In genomic region chr8:84976031-84976762, GRCm38 (mm10) we compare ENCODE assay signal across 8 mouse cellular contexts. TPM values are rescaled to one million over a fixed set of nuclear protein-coding genes. Genes with fewer than 3 reads are reported as not detected.
A peak's percentile ranks its signal among the peaks of the same experiment; 100 is the strongest.
DNase-seq lines count a peak whose midpoint lies in the region; ATAC-seq and TF ChIP-seq lines count a peak whose summit lies in the region.

No protein-coding gene starts in this region.

- peak; percentile 42 for TF ChIP-seq CTCF in liver, embryonic 14.5 days (IDR thresholded peaks at IDR 0.05; ENCODE audit: low read depth)

- peak; percentile 94 for DNase-seq in CD8-positive naive resting alpha-beta T cell, adult 2 months (ENCODE audit: low read depth in 2 of 2, low spot score in 2 of 2)
- DNase-seq in c-Kit-positive CD71-positive TER-119-negative erythroid progenitor cells, embryonic 14.5 days (ENCODE audit: low read depth), result peak; percentile 95
- peak; percentile 97 for DNase-seq in forebrain, embryonic 11.5 days (ENCODE audit: low spot score)
- DNase-seq in kidney, postnatal 25 days, result peak; percentile 97
- DNase-seq in liver, embryonic 14.5 days (ENCODE audit: low read depth in 3 of 3, low spot score in 3 of 3), result peak; percentile 87 to 96 (median 90)
- DNase-seq in neural tube, embryonic 10.5 days (ENCODE audit: extremely low spot score, low spot score), result peak; percentile 94

- H3K4me1 ChIP-seq in forebrain, embryonic 11.5 days (replicated peaks; ENCODE audit: control insufficient read depth, insufficient read depth, low read length), result peaks cover 32% of the 10 kb centered on the region
- peaks cover 41% of the 10 kb centered on the region for H3K4me1 ChIP-seq in heart, embryonic 16.5 days (ENCODE audit: control insufficient read depth, insufficient read depth, low read length)
- peaks cover 53 to 57% of the 10 kb centered on the region in 2 experiments for H3K4me1 ChIP-seq in liver, embryonic 14.5 days (replicated peaks; ENCODE audit: control insufficient read depth in 2 of 2, insufficient read depth in 2 of 2, low read length in 1 of 2)
- peaks cover 38% of the 10 kb centered on the region for H3K4me1 ChIP-seq in stomach, embryonic 16.5 days (ENCODE audit: control insufficient read depth, insufficient read depth, low read length)

- peak overlapping the region; percentile 40 for H3K4me3 ChIP-seq in forebrain, embryonic 11.5 days (ENCODE audit: low read depth, low read length)
- peak overlapping the region; percentile 73 for H3K4me3 ChIP-seq in heart, embryonic 16.5 days (ENCODE audit: low read length)
- peak overlapping the region; percentile 72 to 89 for H3K4me3 ChIP-seq in liver, embryonic 14.5 days (ENCODE audit: insufficient read depth in 1 of 2, low read depth in 2 of 2, low read length in 2 of 2)
- peak overlapping the region; percentile 72 for H3K4me3 ChIP-seq in stomach, embryonic 16.5 days (replicated peaks; ENCODE audit: low read length)

- peaks cover 38% of the 10 kb centered on the region for H3K27me3 ChIP-seq in forebrain, embryonic 11.5 days (ENCODE audit: control insufficient read depth, insufficient read depth, low read length)
- H3K27me3 ChIP-seq in heart, embryonic 16.5 days (ENCODE audit: control insufficient read depth, insufficient read depth, low read length), result no peaks in the 10 kb centered on the region
- H3K27me3 ChIP-seq in liver, embryonic 14.5 days (ENCODE audit: control insufficient read depth, insufficient read depth, low read length), result no peaks in the 10 kb centered on the region
- no peaks in the 10 kb centered on the region for H3K27me3 ChIP-seq in stomach, embryonic 16.5 days (ENCODE audit: control insufficient read depth, insufficient read depth, low read length)

- H3K4me2 ChIP-seq in forebrain, embryonic 11.5 days (ENCODE audit: low read depth, low read length, severe bottlenecking), result peak overlapping the region; percentile 97
- H3K4me2 ChIP-seq in heart, embryonic 16.5 days (ENCODE audit: low read depth, low read length), result peak overlapping the region; percentile 97
- H3K4me2 ChIP-seq in liver, embryonic 14.5 days (ENCODE audit: low read depth), result peak overlapping the region; percentile 95
- peak overlapping the region; percentile 90 for H3K4me2 ChIP-seq in stomach, embryonic 16.5 days (ENCODE audit: low read depth, low read length)

- peak; percentile 87 for ATAC-seq in forebrain, embryonic 11.5 days (replicated peaks; ENCODE audit: low FRiP score)
- ATAC-seq in heart, embryonic 16.5 days (replicated peaks; ENCODE audit: extremely low read depth, insufficient read depth, low FRiP score), result peak; percentile 81
- peak; percentile 77 for ATAC-seq in liver, embryonic 14.5 days (ENCODE audit: insufficient read depth)
- ATAC-seq in stomach, embryonic 16.5 days (ENCODE audit: insufficient read depth, low FRiP score), result peak; percentile 69

- no peaks in the 10 kb centered on the region for H3K9me3 ChIP-seq in forebrain, embryonic 11.5 days (ENCODE audit: control insufficient read depth, low read length)
- no peaks in the 10 kb centered on the region for H3K9me3 ChIP-seq in heart, embryonic 16.5 days (replicated peaks; ENCODE audit: control insufficient read depth, low read length)
- no peaks in the 10 kb centered on the region for H3K9me3 ChIP-seq in liver, embryonic 14.5 days (ENCODE audit: control insufficient read depth, low read length)
- H3K9me3 ChIP-seq in stomach, embryonic 16.5 days (replicated peaks; ENCODE audit: control insufficient read depth, low read length), result no peaks in the 10 kb centered on the region

- no peak for TF ChIP-seq EP300 in liver, embryonic 14.5 days (IDR thresholded peaks at IDR 0.05; ENCODE audit: low read depth)

- peaks cover 11% of the 10 kb centered on the region; the same call in 1 of the 2 replicates for H3K36me3 ChIP-seq in forebrain, embryonic 11.5 days (ENCODE audit: control insufficient read depth, insufficient read depth, low read length)
- peaks cover 14% of the 10 kb centered on the region for H3K36me3 ChIP-seq in heart, embryonic 16.5 days (ENCODE audit: control insufficient read depth, insufficient read depth)
- H3K36me3 ChIP-seq in liver, embryonic 14.5 days (replicated peaks; ENCODE audit: control insufficient read depth, insufficient read depth, low read depth), result peaks cover 37% of the 10 kb centered on the region
- no peaks in the 10 kb centered on the region for H3K36me3 ChIP-seq in stomach, embryonic 16.5 days (ENCODE audit: control insufficient read depth, insufficient read depth, low read length)

- H3K9ac ChIP-seq in forebrain, embryonic 11.5 days (ENCODE audit: low read length), result peak overlapping the region; percentile 41
- peak overlapping the region; percentile 90 for H3K9ac ChIP-seq in heart, embryonic 16.5 days (ENCODE audit: low read length)
- H3K9ac ChIP-seq in liver, embryonic 14.5 days (replicated peaks), result peak overlapping the region; percentile 80
- H3K9ac ChIP-seq in stomach, embryonic 16.5 days (ENCODE audit: low read length), result peak overlapping the region; percentile 87

- no peak overlapping the region for H3K27ac ChIP-seq in forebrain, embryonic 11.5 days (ENCODE audit: low read depth, low read length)
- peak overlapping the region; percentile 94 for H3K27ac ChIP-seq in heart, embryonic 16.5 days (ENCODE audit: low read length)
- H3K27ac ChIP-seq in liver, embryonic 14.5 days, result peak overlapping the region; percentile 97
- peak overlapping the region; percentile 94 for H3K27ac ChIP-seq in stomach, embryonic 16.5 days (ENCODE audit: low read length)

- 1% methylated on average over 56 of the region's 61 CpGs for WGBS in forebrain, embryonic 11.5 days
- WGBS in heart, embryonic 16.5 days, result under 1% methylated on average over 58 of the region's 61 CpGs
- WGBS in liver, embryonic 14.5 days (ENCODE audit: insufficient replicate concordance), result under 1% methylated on average over 58 of the region's 61 CpGs
- under 1% methylated on average over 61 of the region's 61 CpGs for WGBS in stomach, embryonic 16.5 days

RNA-seq across cellular contexts. Expression of gene Junb, which starts 2.3 kb away (rescaled TPM):
- polyA plus RNA-seq in forebrain, embryonic 11.5 days (2014; fragmentation: Nextera tagmentation; extraction: Ambion mirVana), result 5.2 and 5.8 TPM in 2 replicates
- 11.7 and 15.3 TPM in 2 replicates for polyA plus RNA-seq in heart, embryonic 16.5 days (2015; fragmentation: Nextera tagmentation; extraction: Ambion mirVana)
- 8.3 and 10.5 TPM in 2 replicates for polyA plus RNA-seq in liver, embryonic 14.5 days (2012; rRNA removed)
- 10.5 and 11.2 TPM in 2 replicates for polyA plus RNA-seq in liver, embryonic 14.5 days (2014; fragmentation: Nextera tagmentation; extraction: Ambion mirVana)
- polyA plus RNA-seq in stomach, embryonic 16.5 days (2015; fragmentation: Nextera tagmentation; extraction: Ambion mirVana), result 21.6 and 25.8 TPM in 2 replicates

RNA-seq across cellular contexts. Expression of gene Rnaseh2a, which starts 6.6 kb away (rescaled TPM):
- 128 and 147 TPM in 2 replicates for polyA plus RNA-seq in forebrain, embryonic 11.5 days (2014; fragmentation: Nextera tagmentation; extraction: Ambion mirVana)
- 80.2 and 82.7 TPM in 2 replicates for polyA plus RNA-seq in heart, embryonic 16.5 days (2015; fragmentation: Nextera tagmentation; extraction: Ambion mirVana)
- 49.3 and 56.2 TPM in 2 replicates for polyA plus RNA-seq in liver, embryonic 14.5 days (2012; rRNA removed)
- 107 and 125 TPM in 2 replicates for polyA plus RNA-seq in liver, embryonic 14.5 days (2014; fragmentation: Nextera tagmentation; extraction: Ambion mirVana)
- 97.5 and 108 TPM in 2 replicates for polyA plus RNA-seq in stomach, embryonic 16.5 days (2015; fragmentation: Nextera tagmentation; extraction: Ambion mirVana)

RNA-seq across cellular contexts. Expression of gene Prdx2, which starts 6.8 kb away (rescaled TPM):
- polyA plus RNA-seq in forebrain, embryonic 11.5 days (2014; fragmentation: Nextera tagmentation; extraction: Ambion mirVana), result 1,226 and 1,312 TPM in 2 replicates
- 591 and 662 TPM in 2 replicates for polyA plus RNA-seq in heart, embryonic 16.5 days (2015; fragmentation: Nextera tagmentation; extraction: Ambion mirVana)
- polyA plus RNA-seq in liver, embryonic 14.5 days (2012; rRNA removed), result 1,117 and 1,155 TPM in 2 replicates
- 2,207 and 2,282 TPM in 2 replicates for polyA plus RNA-seq in liver, embryonic 14.5 days (2014; fragmentation: Nextera tagmentation; extraction: Ambion mirVana)
- polyA plus RNA-seq in stomach, embryonic 16.5 days (2015; fragmentation: Nextera tagmentation; extraction: Ambion mirVana), result 584 and 593 TPM in 2 replicates

RNA-seq across cellular contexts. Expression of gene Gm49661, which starts 7.0 kb away (rescaled TPM):
- polyA plus RNA-seq in forebrain, embryonic 11.5 days (2014; fragmentation: Nextera tagmentation; extraction: Ambion mirVana), result not detected in 2 replicates
- polyA plus RNA-seq in heart, embryonic 16.5 days (2015; fragmentation: Nextera tagmentation; extraction: Ambion mirVana), result not detected in 2 replicates
- polyA plus RNA-seq in liver, embryonic 14.5 days (2012; rRNA removed), result not detected in 2 replicates
- polyA plus RNA-seq in liver, embryonic 14.5 days (2014; fragmentation: Nextera tagmentation; extraction: Ambion mirVana), result not detected in 2 replicates
- not detected in 2 replicates for polyA plus RNA-seq in stomach, embryonic 16.5 days (2015; fragmentation: Nextera tagmentation; extraction: Ambion mirVana)

RNA-seq across cellular contexts. Expression of gene Hook2, which starts 14.2 kb away (rescaled TPM):
- 14.8 and 15.5 TPM in 2 replicates for polyA plus RNA-seq in forebrain, embryonic 11.5 days (2014; fragmentation: Nextera tagmentation; extraction: Ambion mirVana)
- 8.9 and 9.1 TPM in 2 replicates for polyA plus RNA-seq in heart, embryonic 16.5 days (2015; fragmentation: Nextera tagmentation; extraction: Ambion mirVana)
- polyA plus RNA-seq in liver, embryonic 14.5 days (2012; rRNA removed), result 2.3 and 4.3 TPM in 2 replicates
- 3.2 and 4.3 TPM in 2 replicates for polyA plus RNA-seq in liver, embryonic 14.5 days (2014; fragmentation: Nextera tagmentation; extraction: Ambion mirVana)
- 50.0 TPM in 2 replicates for polyA plus RNA-seq in stomach, embryonic 16.5 days (2015; fragmentation: Nextera tagmentation; extraction: Ambion mirVana)
